Mouse (Mus musculus): ENCODE results near the gene Zdhhc9. TPM values are rescaled to one million over a fixed set of nuclear protein-coding genes. Genes with fewer than 3 reads are reported as not detected.

The Zdhhc9 gene
- polyA plus RNA-seq, 1 experiment from 2014 or later: 6.6 TPM

GRCm38 (mm10) chrX:48197856-48198255 lies 10.8 kb downstream of the Zdhhc9 start:
- Histone ChIP-seq H3K27me3 (replicated peaks; ENCODE audit: control insufficient read depth, insufficient read depth, low read length) (no peaks in the 10 kb centered on the region), H3K9me3 (ENCODE audit: control insufficient read depth, low read length) (no peaks in the 10 kb centered on the region), H3K4me1 (ENCODE audit: control insufficient read depth, insufficient read depth, low read length) (no peaks in the 10 kb centered on the region), H3K27ac (replicated peaks; ENCODE audit: low read depth, low read length) (no peak overlapping the region), H3K4me3 (ENCODE audit: low read depth, low read length) (no peak overlapping the region), H3K36me3 (ENCODE audit: control insufficient read depth, insufficient read depth, low read length) (0 out of 2 replicates have a peak, but pooled peaks cover 6% of the 10 kb centered on the region), H3K4me2 (ENCODE audit: low read depth, low read length) (no peak overlapping the region), H3K9ac (ENCODE audit: low read depth, low read length) (no peak overlapping the region)
- 78% methylated on average over 3 of the region's 3 CpGs for WGBS
- ATAC-seq (ENCODE audit: low read depth): no peak
- DNase-seq (ENCODE audit: low spot score): no peak

GRCm38 (mm10) chrX:48193235-48194152 lies 15.2 kb downstream of the Zdhhc9 start:
- peaks cover 33% of the 10 kb centered on the region for H3K36me3 ChIP-seq (ENCODE audit: control insufficient read depth, insufficient read depth, low read length)

GRCm38 (mm10) chrX:48191261-48191660 lies 17.4 kb downstream of the Zdhhc9 start:
- DNase-seq (ENCODE audit: low spot score): no peak
- no peak for ATAC-seq (ENCODE audit: low read depth)
- Histone ChIP-seq H3K9me3 (ENCODE audit: control insufficient read depth, low read length) (no peaks in the 10 kb centered on the region), H3K36me3 (ENCODE audit: control insufficient read depth, insufficient read depth, low read length) (peaks cover 33% of the 10 kb centered on the region), H3K27me3 (replicated peaks; ENCODE audit: control insufficient read depth, insufficient read depth, low read length) (no peaks in the 10 kb centered on the region), H3K9ac (ENCODE audit: low read depth, low read length) (no peak overlapping the region), H3K4me1 (ENCODE audit: control insufficient read depth, insufficient read depth, low read length) (no peaks in the 10 kb centered on the region), H3K4me2 (ENCODE audit: low read depth, low read length) (no peak overlapping the region), H3K4me3 (ENCODE audit: low read depth, low read length) (no peak overlapping the region), H3K27ac (replicated peaks; ENCODE audit: low read depth, low read length) (no peak overlapping the region)
- WGBS: 93% methylated on average over 6 of the region's 6 CpGs

More at GRCm38 (mm10) chrX:48193235-48194152, 15.2 kb downstream of the Zdhhc9 start:
- no peak overlapping the region for H3K27ac ChIP-seq (replicated peaks; ENCODE audit: low read depth, low read length)
- H3K4me2 ChIP-seq (ENCODE audit: low read depth, low read length): no peak overlapping the region
- DNase-seq (ENCODE audit: low spot score) (no peak), ATAC-seq (ENCODE audit: low read depth) (no peak)
- no peaks in the 10 kb centered on the region for H3K9me3 ChIP-seq (ENCODE audit: control insufficient read depth, low read length)
- H3K9ac ChIP-seq (ENCODE audit: low read depth, low read length): no peak overlapping the region
- H3K4me3 ChIP-seq (ENCODE audit: low read depth, low read length): no peak overlapping the region
- no peaks in the 10 kb centered on the region for H3K27me3 ChIP-seq (replicated peaks; ENCODE audit: control insufficient read depth, insufficient read depth, low read length)
- WGBS: 80% methylated on average over 14 of the region's 14 CpGs
- no peaks in the 10 kb centered on the region for H3K4me1 ChIP-seq (ENCODE audit: control insufficient read depth, insufficient read depth, low read length)

- Histone ChIP-seq H3K27ac (replicated peaks; ENCODE audit: low read depth, low read length) (no peak overlapping the region), H3K4me2 (ENCODE audit: low read depth, low read length) (no peak overlapping the region), H3K4me1 (ENCODE audit: control insufficient read depth, insufficient read depth, low read length) (no peaks in the 10 kb centered on the region), H3K4me3 (ENCODE audit: low read depth, low read length) (no peak overlapping the region), H3K9me3 (ENCODE audit: control insufficient read depth, low read length) (no peaks in the 10 kb centered on the region), H3K36me3 (ENCODE audit: control insufficient read depth, insufficient read depth, low read length) (0 out of 2 replicates have a peak, but pooled peaks cover 5% of the 10 kb centered on the region), H3K9ac (ENCODE audit: low read depth, low read length) (no peak overlapping the region), H3K27me3 (replicated peaks; ENCODE audit: control insufficient read depth, insufficient read depth, low read length) (no peaks in the 10 kb centered on the region)
- WGBS: 74% methylated on average over 3 of the region's 3 CpGs
- ATAC-seq (ENCODE audit: low read depth): no peak
- DNase-seq (ENCODE audit: low spot score): no peak
These were observed 24.0 kb downstream of the Zdhhc9 start for GRCm38 (mm10) chrX:48184703-48185102.

GRCm38 (mm10) chrX:48181844-48182243 lies 26.8 kb downstream of the Zdhhc9 start:
- Histone ChIP-seq H3K36me3 (ENCODE audit: control insufficient read depth, insufficient read depth, low read length) (0 out of 2 replicates have a peak, but pooled peaks cover 7% of the 10 kb centered on the region), H3K4me2 (ENCODE audit: low read depth, low read length) (no peak overlapping the region), H3K9me3 (ENCODE audit: control insufficient read depth, low read length) (no peaks in the 10 kb centered on the region), H3K9ac (ENCODE audit: low read depth, low read length) (no peak overlapping the region), H3K4me3 (ENCODE audit: low read depth, low read length) (no peak overlapping the region), H3K27ac (replicated peaks; ENCODE audit: low read depth, low read length) (no peak overlapping the region), H3K27me3 (replicated peaks; ENCODE audit: control insufficient read depth, insufficient read depth, low read length) (no peaks in the 10 kb centered on the region), H3K4me1 (ENCODE audit: control insufficient read depth, insufficient read depth, low read length) (no peaks in the 10 kb centered on the region)
- DNase-seq (ENCODE audit: low spot score) (no peak), ATAC-seq (ENCODE audit: low read depth) (no peak)
- WGBS: 72% methylated on average over 6 of the region's 6 CpGs

GRCm38 (mm10) chrX:48170368-48170767 lies 38.3 kb downstream of the Zdhhc9 start:
- 42% methylated on average over 1 of the region's 1 CpGs for WGBS
- DNase-seq (ENCODE audit: low spot score): no peak
- H3K9me3 ChIP-seq (ENCODE audit: control insufficient read depth, low read length): no peaks in the 10 kb centered on the region
- ATAC-seq (ENCODE audit: low read depth): no peak
- H3K4me1 ChIP-seq (ENCODE audit: control insufficient read depth, insufficient read depth, low read length): no peaks in the 10 kb centered on the region
- H3K36me3 ChIP-seq (ENCODE audit: control insufficient read depth, insufficient read depth, low read length): 0 out of 2 replicates have a peak, but pooled peaks cover 1% of the 10 kb centered on the region
- H3K27ac ChIP-seq (replicated peaks; ENCODE audit: low read depth, low read length): no peak overlapping the region
- H3K4me2 ChIP-seq (ENCODE audit: low read depth, low read length): no peak overlapping the region
- no peak overlapping the region for H3K4me3 ChIP-seq (ENCODE audit: low read depth, low read length)
- no peak overlapping the region for H3K9ac ChIP-seq (ENCODE audit: low read depth, low read length)
- no peaks in the 10 kb centered on the region for H3K27me3 ChIP-seq (replicated peaks; ENCODE audit: control insufficient read depth, insufficient read depth, low read length)

GRCm38 (mm10) chrX:48169892-48170291 lies 38.8 kb downstream of the Zdhhc9 start:
- Histone ChIP-seq H3K4me2 (ENCODE audit: low read depth, low read length) (no peak overlapping the region), H3K36me3 (ENCODE audit: control insufficient read depth, insufficient read depth, low read length) (no peaks in the 10 kb centered on the region), H3K27me3 (replicated peaks; ENCODE audit: control insufficient read depth, insufficient read depth, low read length) (no peaks in the 10 kb centered on the region), H3K4me3 (ENCODE audit: low read depth, low read length) (no peak overlapping the region), H3K27ac (replicated peaks; ENCODE audit: low read depth, low read length) (no peak overlapping the region), H3K9me3 (ENCODE audit: control insufficient read depth, low read length) (no peaks in the 10 kb centered on the region), H3K4me1 (ENCODE audit: control insufficient read depth, insufficient read depth, low read length) (no peaks in the 10 kb centered on the region), H3K9ac (ENCODE audit: low read depth, low read length) (no peak overlapping the region)
- no peak for DNase-seq (ENCODE audit: low spot score)
- peak; percentile 60; the same call in 1 of the 2 replicates for ATAC-seq (ENCODE audit: low read depth)
- WGBS: 56% methylated on average over 1 of the region's 1 CpGs

GRCm38 (mm10) chrX:48158229-48158919 lies 50.3 kb downstream of the Zdhhc9 start:
- H3K36me3 ChIP-seq (ENCODE audit: control insufficient read depth, insufficient read depth, low read length): no peaks in the 10 kb centered on the region
- H3K9ac ChIP-seq (ENCODE audit: low read depth, low read length): no peak overlapping the region
- H3K4me2 ChIP-seq (ENCODE audit: low read depth, low read length): no peak overlapping the region
- H3K27ac ChIP-seq (replicated peaks; ENCODE audit: low read depth, low read length): no peak overlapping the region
- DNase-seq (ENCODE audit: low spot score): no peak
- no peak for ATAC-seq (ENCODE audit: low read depth)
- 86% methylated on average over 11 of the region's 11 CpGs for WGBS
- H3K4me1 ChIP-seq (ENCODE audit: control insufficient read depth, insufficient read depth, low read length): no peaks in the 10 kb centered on the region
- H3K9me3 ChIP-seq (ENCODE audit: control insufficient read depth, low read length): no peaks in the 10 kb centered on the region
- H3K4me3 ChIP-seq (ENCODE audit: low read depth, low read length): no peak overlapping the region
- H3K27me3 ChIP-seq (replicated peaks; ENCODE audit: control insufficient read depth, insufficient read depth, low read length): no peaks in the 10 kb centered on the region
